Mouse (Mus musculus) cerebellum, adult 9-10 months (tissue): Measurements from ENCODE around the gene Cfap74.
A peak's percentile ranks its signal among the peaks of the same experiment; 100 is the strongest.
"Not testable (repeated sequence)": the region's sequence is repeated elsewhere in the genome, so short reads cannot be mapped to it uniquely, and the experiment has no call there.

ENCODE experiments used
- DNase-seq: peaks from one replicate; pipeline ENCODE4 v3.0.0; 2022

Gene Cfap74

DNA sequence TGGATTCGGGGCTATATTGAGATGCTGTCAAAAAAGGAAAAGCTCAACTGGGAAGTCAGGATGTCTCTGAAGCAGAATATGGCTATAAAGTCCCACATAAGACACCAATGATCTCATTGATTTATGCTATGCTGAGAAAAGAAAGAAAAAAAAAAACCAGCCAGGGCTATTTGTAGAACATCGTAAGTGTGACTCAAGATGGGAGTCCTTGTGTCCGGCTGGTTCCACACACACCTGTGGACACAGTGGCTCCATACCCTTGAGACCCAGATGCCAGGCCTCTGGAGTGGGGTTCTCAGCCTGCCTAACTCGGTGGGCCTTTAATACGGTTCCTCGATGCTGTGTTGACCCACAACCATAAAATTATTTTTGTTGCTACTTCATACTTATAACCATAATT lies 3.1 kb downstream of the Cfap74 start:
- no peak for DNase-seq

DNA sequence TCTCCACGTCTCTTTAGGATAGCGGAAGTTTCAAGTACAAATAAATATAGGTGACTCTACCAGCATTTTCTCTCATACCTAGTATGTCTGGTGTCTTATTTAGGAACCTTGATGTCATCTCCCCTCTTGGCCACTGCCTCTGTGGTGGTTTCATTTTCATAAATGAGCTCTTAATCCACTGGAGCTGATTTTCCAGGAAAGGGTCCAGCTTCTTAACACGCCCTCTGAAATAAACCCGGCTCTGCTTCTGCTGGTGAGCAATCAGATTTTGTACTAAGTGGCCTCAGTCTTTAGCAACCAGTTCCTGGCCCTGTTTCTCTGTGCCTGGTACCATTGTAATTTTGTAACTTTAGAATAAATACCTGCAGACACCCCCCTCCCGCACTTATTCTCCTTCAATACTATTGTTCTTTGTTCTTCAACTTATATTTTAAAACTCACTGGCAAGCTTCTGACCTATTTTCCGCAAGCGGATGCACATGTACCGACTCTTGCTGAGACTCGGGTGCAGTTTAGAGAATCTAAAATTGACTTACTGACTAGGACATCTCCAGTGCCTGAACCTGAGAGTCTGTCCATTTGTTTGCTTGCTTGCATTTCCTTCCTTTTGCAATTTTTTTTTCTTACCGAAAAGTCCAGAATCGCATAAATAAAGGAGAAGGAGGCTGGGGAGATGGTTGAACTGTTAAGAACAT lies 4.8 kb downstream of the Cfap74 start:
- no peak for DNase-seq

DNA sequence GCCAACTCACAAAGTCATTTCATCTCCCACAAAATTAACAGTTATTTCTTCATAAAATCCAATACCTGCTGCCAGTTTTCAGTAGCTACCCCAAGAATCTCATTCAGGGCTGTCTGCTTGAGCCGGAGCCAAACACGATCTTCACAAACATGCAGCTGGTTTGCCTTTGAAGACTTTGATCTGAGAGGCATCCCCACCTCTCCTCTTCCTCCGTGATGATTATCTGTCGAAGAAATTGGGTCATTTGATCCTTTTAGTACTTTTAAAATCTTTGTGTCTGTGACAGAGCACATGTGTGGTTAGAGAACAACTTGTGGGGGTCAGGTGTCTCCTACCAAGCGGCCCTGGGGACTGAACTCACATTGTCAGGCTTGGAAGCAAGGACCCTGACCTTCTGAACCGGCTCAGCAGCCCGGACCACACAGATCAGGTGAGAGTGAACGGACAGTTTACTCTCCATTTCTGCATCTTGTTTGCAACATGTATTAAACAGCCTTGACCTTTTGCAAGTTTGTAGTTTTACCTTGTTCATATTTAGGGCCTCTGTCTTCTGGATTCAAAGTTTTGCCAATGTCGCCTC lies 5.8 kb downstream of the Cfap74 start:
- DNase-seq, result no peak

DNA sequence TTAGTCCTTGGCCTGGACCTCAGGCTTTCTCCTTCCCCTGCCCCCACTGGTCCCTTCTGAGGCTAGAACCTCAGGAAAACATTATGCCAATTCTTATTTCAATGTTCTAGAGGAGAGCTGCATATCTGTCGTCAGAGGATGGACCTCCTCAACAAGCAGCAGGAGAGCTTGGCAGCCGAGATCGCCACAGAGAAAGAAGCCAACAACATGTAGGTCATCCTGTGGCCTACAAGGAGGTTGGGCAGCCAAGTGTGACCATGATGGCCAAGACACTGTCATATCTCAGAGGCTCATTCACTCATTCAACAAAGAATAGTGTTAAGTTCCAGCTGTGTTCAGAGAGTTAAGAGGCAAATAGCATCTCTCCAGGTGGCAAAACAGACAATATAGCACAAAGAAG lies 11.1 kb downstream of the Cfap74 start:
- peak; percentile 89 for DNase-seq

DNA sequence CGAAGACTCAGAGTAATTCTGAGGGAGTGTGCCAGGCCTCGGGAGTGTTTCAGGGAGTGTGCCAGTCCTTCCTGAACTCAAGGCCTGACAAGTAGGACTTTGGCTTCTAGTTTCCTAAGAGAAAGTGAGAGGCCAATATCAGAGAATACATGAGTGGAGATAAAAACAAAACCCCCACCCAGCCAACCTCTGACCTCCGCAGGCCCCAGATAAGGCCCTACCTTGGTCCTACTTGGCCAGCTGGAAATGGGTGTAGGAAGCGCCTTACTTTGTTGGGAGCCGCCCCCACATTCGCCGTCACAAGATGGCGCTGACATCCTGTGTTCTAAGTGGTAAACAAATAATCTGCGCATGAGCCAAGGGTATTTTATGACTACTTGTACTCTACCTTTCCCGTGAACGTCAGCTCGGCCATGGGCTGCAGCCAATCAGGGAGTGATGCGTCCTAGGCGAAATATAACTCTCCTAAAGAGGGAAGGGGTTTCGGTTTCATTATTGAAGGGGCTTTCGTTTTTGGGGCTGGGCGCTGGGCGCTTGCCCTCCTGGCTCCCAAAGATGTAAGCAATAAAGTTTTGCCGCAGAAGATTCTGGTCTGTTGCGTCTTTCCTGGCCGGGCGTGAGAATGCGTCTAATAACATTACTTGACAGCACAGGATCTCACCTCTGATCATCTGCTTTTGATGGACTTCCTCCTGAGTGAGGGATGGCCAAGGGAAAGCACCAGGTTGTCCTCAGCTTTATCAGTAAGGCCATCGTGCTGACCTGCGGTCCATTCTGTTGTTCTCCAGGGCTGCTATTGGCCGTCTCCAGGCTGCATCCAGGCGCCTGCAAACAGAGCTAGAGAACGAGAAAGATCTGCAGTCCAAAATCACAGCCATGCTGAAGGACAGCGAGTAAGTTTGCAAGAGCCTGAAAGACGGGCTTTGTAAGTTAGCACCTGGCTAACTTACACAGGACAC lies 12.7 kb downstream of the Cfap74 start:
- not testable (repeated sequence) for DNase-seq

- DNase-seq, result no peak
These were observed 15.0 kb downstream of the Cfap74 start for GRCm38 (mm10) chr4:155423988-155424387.

DNA sequence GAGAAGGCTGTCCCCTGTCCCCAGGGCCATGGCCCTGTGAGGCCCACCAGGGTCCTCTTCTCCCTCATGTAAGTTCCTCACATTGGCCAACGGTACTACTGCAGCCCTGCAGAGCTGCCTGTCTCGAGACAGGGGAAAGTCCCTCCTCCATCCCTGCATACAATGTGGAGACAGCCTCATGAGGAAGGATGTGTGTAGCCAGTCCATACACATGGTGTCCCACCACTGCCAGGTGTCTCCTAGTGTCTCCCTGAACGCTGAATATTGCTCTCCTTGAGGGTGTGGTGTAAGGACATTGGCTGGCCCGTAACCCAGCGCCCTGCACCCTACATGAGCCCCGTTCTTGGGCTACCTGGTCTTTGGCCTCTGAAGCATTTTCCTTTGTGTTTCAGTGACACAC lies 17.3 kb downstream of the Cfap74 start:
- DNase-seq, result no peak

DNA sequence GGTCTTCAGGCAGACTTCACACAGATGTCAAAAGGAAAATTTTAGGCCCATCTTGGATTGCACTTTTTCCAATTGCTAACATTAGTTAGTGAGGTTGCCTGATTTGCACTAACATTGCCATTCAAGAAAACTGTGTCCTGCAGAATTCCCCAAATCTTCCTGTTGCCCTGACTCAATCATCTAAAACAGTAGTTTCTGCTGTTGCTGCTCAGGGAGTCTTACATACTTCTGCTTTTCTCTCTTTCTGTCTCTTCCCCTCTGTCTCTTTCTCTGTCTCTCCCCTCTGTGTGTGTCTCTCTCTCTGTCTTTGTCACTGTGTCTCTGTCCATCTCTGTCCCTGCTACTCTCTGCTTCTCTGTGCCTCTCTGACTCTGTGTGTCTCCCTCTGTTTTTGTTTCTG lies 19.5 kb downstream of the Cfap74 start:
- no peak for DNase-seq

DNA sequence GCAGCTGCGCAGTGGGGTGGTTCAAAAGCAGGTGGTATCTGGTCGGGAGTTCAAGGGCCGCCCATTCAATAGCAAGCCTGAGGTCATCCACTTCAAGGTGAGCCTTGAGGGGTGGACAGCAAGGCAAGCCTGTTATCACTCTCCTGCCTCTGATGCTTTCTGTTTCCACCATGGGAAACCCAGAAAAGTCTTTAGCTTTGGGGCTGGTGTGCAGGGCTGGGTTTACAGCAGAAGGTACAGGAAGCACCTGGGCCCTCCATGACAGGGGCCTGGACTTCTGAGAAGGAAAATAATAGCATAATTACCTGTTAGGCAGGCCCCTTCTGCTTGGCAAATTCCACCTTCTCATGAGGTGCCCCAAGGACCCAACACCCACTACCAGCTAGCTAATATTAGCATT lies 20.2 kb downstream of the Cfap74 start:
- no peak for DNase-seq

DNA sequence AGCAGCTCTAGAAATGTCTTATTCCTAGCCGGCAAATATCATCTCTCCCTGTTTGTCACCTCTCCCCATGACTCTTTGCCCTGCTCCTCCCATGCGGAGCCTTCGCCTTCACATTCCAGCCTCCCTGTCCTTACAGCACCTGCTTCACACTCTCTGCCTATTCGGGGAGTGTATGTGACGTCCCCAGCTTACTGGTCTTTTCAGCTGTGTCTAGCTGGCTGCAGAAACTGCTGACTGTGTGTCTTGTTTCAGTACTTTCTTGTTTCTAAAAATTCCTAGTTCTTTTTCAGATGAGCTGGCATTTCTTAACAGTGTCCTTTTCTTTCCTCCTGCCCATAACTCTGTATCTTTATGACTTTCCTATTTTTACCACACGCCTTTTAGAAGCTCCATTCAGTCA lies 23.4 kb downstream of the Cfap74 start:
- no peak for DNase-seq

- no peak for DNase-seq
These were observed 25.0 kb downstream of the Cfap74 start for GRCm38 (mm10) chr4:155433993-155434392.

DNA sequence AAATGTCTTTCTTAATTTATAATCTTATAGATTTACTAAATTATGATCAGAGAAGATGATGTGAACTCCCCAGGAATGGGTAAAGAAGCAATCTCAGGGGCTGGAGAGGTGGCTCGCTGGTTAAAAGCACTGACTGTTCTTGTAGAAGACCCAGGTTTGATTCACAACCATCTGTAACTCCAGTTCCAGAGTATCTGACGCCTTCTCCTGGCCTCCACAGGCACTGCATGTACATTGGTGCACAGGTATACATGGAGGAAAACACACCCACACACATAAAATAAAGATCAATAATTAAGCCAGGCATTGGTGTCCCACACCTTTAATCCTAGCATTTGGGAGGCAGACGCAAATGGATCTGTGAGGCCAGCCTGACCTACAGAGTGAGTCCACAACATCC lies 33.8 kb downstream of the Cfap74 start:
- no peak for DNase-seq

GRCm38 (mm10) chr4:155451597-155451996 lies 42.6 kb downstream of the Cfap74 start:
- no peak for DNase-seq

DNA sequence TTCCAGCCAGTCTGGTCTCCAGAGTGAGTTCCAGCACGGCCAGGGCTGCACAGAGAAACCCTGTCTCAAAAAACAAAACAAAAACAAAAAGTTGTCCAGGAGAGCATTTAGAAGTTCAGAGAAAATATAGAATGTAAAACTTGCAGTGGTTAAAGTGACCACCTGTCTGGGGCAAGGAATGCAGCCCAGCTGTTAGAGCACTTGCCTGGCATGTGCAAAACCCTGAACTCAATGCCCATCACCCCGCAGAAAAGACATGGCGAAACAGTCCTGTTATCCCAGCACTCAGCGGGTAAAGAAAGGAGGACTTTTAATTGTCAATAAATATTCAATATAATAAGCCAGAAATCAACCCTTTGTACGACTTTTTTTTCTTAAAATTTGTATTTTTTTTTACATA lies 49.6 kb downstream of the Cfap74 start:
- DNase-seq, result no peak

DNA sequence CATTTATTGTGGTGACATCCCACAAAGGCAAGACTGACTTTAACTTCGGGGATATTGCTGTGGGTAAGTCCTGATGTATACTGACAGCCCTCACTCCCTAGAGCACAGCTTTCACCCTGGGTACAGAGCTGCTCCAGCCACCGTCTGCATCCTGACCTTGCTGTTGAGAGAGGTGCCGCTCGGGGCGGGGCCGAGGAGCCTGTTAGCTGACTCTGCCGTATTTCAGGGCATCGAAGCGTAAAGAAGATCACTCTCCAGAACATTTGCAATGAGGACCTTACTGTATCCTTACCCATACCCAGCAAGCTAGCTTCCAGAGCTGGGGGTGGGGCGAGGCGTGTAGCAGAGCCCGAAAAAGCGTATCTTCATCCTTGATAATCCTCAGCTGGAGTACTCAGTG lies 54.1 kb downstream of the Cfap74 start:
- no peak for DNase-seq

DNA sequence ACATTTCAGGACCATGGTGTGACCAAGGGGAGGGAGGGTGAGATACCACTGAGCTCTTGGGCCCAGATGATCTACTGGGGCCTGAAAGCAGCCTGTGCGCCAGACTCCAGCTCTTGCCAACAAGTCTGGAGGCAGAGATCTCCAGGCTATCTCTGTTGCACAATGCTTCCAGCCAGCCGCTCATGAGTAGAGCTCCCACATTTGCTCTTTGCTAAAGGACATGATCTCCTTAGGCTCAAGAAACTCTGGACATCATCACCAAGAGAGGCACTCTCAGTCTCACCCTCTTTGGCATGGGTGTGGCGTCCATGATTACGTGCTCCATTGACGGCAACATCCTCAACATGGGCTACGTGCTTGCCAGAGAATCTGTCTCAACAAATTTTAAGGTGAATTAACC lies 54.6 kb downstream of the Cfap74 start:
- DNase-seq, result no peak

DNA sequence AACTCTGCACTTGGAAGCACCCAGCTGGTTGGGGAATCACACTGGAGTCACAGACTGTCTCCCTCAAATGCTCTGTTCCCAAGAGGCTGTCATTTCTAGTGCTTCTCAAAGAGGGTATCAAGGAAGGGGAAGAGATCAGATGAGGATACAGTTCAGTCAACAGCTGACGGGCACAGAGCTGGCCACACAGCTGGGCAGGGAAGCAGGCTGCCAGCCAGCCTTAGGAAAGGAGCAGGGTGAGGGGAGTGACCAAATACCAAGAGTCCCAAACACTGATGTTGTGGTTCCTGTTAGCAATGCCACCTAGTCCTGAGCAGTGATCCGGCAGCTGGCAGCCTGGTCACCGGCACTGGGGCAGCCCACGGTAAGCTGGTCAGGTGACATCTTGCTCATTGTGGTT lies 55.1 kb downstream of the Cfap74 start:
- no peak for DNase-seq

- DNase-seq, result no peak
These were observed 56.6 kb downstream of the Cfap74 start for GRCm38 (mm10) chr4:155465607-155466006.

DNA sequence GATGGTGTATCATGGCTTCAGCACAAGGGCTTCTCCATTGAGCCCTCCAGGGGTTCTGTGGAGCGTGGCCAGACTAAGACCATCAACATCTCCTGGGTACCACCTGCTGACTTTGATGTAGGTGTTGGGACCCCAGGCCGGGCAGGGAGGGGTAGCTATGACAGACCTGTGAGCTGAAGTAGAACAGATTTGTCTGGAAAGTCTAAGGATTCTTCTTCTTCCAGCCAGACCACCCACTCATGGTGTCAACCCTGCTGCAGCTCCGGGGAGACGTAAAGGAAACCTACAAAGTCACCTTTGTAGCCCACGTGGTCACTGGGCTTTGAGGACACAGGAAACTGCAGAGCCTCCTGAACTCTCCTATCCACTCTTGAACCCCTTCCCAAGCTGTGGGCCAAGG lies 57.1 kb downstream of the Cfap74 start:
- DNase-seq, result no peak

GRCm38 (mm10) chr4:155467237-155468010 lies 58.4 kb downstream of the Cfap74 start:
- no peak for DNase-seq

DNA sequence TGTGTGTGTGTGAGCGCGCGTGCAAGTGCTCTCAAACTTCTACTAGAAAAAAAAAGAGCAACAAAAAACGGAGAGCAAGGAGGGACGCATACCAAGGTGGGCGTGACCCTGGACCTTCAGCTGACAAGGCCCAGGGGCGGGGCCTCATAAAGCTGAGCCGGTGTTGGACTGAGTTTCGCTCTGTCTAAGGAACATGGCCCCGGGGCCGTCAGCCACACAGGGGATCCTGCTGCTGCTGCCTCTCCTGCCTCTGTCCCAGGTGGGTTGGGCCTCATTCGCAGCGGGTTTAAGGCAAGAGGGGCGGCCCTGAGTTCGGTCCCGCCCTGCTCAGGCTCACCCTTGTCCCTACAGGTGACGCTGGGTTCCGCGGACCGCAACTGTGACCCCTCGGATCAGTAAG lies 60.0 kb downstream of the Cfap74 start, which contains the start of gene Tmem52:
TSS of gene Tmem52 (plus strand) at position 163 of the 400 bp plus-strand sequence.
- no peak for DNase-seq

DNA sequence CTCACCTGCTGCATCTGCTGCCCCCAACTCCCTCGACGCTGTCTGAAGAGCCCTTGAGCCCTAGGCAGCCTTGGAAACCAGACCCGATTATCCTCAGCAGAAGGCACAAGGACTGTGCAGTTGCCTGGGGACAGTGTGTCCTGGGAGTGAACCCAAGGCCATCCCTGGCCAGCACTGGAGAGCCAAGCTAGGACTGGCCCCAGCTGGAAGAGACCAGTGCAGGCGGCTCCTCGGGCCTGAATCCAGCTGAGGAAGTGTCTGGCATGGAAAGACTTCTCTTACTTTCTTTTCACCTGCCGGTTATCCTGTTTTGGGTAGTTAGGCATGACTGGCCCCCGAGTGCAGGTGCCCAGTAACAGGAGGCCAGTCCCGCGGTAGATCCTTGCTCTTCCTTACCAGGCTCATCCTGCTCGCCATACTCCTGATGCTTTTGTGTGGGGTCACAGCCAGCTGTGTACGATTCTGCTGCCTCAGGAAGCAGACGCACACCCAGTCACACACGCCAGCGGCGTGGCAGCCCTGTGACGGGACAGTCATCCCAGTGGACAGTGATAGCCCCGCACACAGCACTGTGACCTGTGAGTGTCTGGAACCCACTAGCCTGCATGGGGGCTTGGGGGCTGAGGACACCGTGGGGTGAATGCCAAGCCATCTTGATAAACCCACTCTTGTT lies 60.7 kb downstream of the Cfap74 start:
- no peak for DNase-seq
